Mouse (Mus musculus) limb, embryonic 14.5 days (tissue): Measurements from ENCODE around the gene Pdia3. TPM values are rescaled to one million over a fixed set of nuclear protein-coding genes. Genes with fewer than 3 reads are reported as not detected.
"Not testable (repeated sequence)": the region's sequence is repeated elsewhere in the genome, so short reads cannot be mapped to it uniquely, and the experiment has no call there.

Experiments
- ATAC-seq: fragments of 200-750 bp; cut with Nextera tagmentation; 2 replicates; pipeline ENCODE4 v1.8.0; 2017; ENCODE audit warnings: low read depth, moderate number of reproducible peaks, moderate TSS enrichment; ENCODE audit not compliant: low FRiP score
- DNase-seq: peaks from one replicate; pipeline ENCODE4 v3.0.0-alpha.2; 2015; ENCODE audit warnings: low spot score
- H3K27ac ChIP-seq: fragments of 300-500 bp; sonication (generic); replicated peaks from 2 replicates; pipeline ENCODE4 v1.5.1; 2014; ENCODE audit warnings: low read depth, mild to moderate bottlenecking, low read length, moderate library complexity, mixed read lengths
- H3K27me3 ChIP-seq: fragments of 300-500 bp; sonication (generic); 2 replicates; pipeline ENCODE4 v1.6.1; 2014; ENCODE audit warnings: low read length, mixed read lengths; ENCODE audit not compliant: control insufficient read depth, insufficient read depth
- H3K36me3 ChIP-seq: fragments of 300-500 bp; sonication (generic); 2 replicates; pipeline ENCODE4 v1.6.1; 2014; ENCODE audit warnings: mild to moderate bottlenecking, low read length, moderate library complexity, mixed read lengths; ENCODE audit not compliant: control insufficient read depth, insufficient read depth
- H3K4me1 ChIP-seq: fragments of 300-500 bp; sonication (generic); 2 replicates; pipeline ENCODE4 v1.6.1; 2014; ENCODE audit warnings: antibody characterized with exemption, low read length, mixed read lengths; ENCODE audit not compliant: control insufficient read depth, insufficient read depth
- H3K4me2 ChIP-seq: fragments of 300-500 bp; sonication (generic); replicated peaks from 2 replicates; pipeline ENCODE4 v1.6.1; 2014; ENCODE audit warnings: low read depth, mild to moderate bottlenecking, low read length, moderate library complexity; ENCODE audit not compliant: severe bottlenecking
- H3K4me3 ChIP-seq: fragments of 300-500 bp; sonication (generic); replicated peaks from 2 replicates; pipeline ENCODE4 v1.5.1; 2014; ENCODE audit warnings: low read length
- H3K9ac ChIP-seq: fragments of 300-500 bp; sonication (generic); 2 replicates; pipeline ENCODE4 v1.6.1; 2014; ENCODE audit warnings: mild to moderate bottlenecking, low read depth, low read length, moderate library complexity; ENCODE audit not compliant: severe bottlenecking
- H3K9me3 ChIP-seq: fragments of 300-500 bp; sonication (generic); 2 replicates; pipeline ENCODE4 v1.6.1; 2016; ENCODE audit warnings: low read length; ENCODE audit not compliant: control insufficient read depth
- POLR2A ChIP-seq: fragments of 200-500 bp; IDR thresholded peaks from 2 replicates; pipeline ENCODE4 v1.8.0; 2012; ENCODE audit warnings: inconsistent platforms, mild to moderate bottlenecking, moderate library complexity, borderline replicate concordance; ENCODE audit not compliant: insufficient read depth, insufficient read length; ENCODE audit errors: extremely low read depth
- WGBS: fragments of 180-500 bp; shearing (Covaris S2); extraction: QIAGEN DNeasy Blood & Tissue Kit; methylation state at CpG from one replicate; pipeline ENCODE4 v1.1.7; 2014; 5-methylcytosine and 5-hydroxymethylcytosine counted together
- microRNA-seq: library from miRNA; unstranded; fragments of <30 nt; microRNA quantifications from one replicate; pipeline ENCODE4, GENCODE M21; 2016
- polyA plus RNA-seq, 2 experiments: library from polyadenylated mRNA; depleted of rRNA in 1 of 2; stranded (reverse) in 1 of 2; unstranded in 1 of 2; fragments of >200 nt; fragmentation: Nextera tagmentation in 1 of 2; extraction: Ambion mirVana in 1 of 2; gene quantifications; 2 replicates each; pipeline versions ENCODE4 v1.2.1 to v1.2.3; 2012 to 2014

The Pdia3 gene
- polyA plus RNA-seq, 2 experiments, result 416 to 523 TPM

DNA sequence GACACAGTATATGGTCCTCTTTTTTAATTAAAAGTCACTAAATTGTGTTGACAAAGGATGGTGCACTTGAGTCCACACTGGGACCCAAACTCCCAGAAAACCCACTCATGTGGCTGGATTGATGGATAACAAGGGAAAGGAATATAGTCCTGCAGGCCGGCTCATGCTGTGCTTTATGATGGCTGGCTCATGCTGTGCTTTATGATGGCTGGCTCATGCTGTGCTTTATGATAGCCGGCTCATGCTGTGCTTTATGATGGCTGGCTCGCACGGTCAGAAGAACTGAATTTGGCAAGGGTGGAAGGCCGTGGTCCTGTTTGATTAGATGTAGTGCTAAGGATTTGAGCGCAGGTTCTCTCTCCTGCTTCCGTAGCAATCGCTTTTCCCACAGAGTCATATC lies 70.0 kb downstream of the Pdia3 start:
- ATAC-seq (no peak), DNase-seq (no peak)
- no peaks in the 10 kb centered on the region for H3K9me3 ChIP-seq
- WGBS, result 37% methylated on average over 8 of the region's 8 CpGs
- H3K27me3 ChIP-seq, result no peaks in the 10 kb centered on the region
- H3K27ac ChIP-seq, result no peak overlapping the region
- H3K9ac ChIP-seq, result no peak overlapping the region
- 0 out of 2 replicates have a peak, but pooled peaks cover 4% of the 10 kb centered on the region for H3K4me1 ChIP-seq
- no peak overlapping the region for H3K4me3 ChIP-seq
- no peak for TF ChIP-seq POLR2A
- no peak overlapping the region for H3K4me2 ChIP-seq
- H3K36me3 ChIP-seq, result no peaks in the 10 kb centered on the region

DNA sequence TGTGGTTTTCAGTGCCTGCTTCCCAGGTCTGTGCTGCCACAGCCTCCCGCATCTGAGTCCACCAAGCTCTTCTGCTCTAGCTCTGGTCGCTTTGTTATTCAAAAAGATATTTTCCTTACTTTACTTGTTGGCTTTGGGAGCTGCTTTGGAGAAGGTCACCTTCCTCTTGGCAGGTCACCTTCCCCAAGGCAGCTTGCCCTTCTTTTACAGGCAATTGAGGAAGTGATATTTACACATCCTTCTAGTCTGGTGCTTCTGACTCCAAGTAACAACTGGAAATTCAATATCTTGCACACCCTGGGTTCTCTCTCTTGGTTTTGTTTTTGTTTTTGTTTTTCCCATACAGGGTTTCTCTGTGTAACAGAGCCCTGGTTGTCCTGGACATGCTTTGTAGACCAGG lies 70.8 kb downstream of the Pdia3 start:
- not testable (repeated sequence) for H3K4me1 ChIP-seq, H3K27me3 ChIP-seq, H3K9me3 ChIP-seq, H3K4me3 ChIP-seq, DNase-seq, H3K4me2 ChIP-seq, H3K27ac ChIP-seq, ATAC-seq, H3K9ac ChIP-seq, H3K36me3 ChIP-seq
- WGBS, result 80% methylated on average over 1 of the region's 2 CpGs

Small RNA genes lying within 50 kb of the gene (microRNA-seq; reads per million reads assigned to microRNA genes)
- gene Gm22953, result not detected

Other genes starting within 250 kb of the Pdia3 start
- 53.6 and 66.3 TPM in 2 replicates for gene Tubgcp4, start 243.1 kb upstream of the Pdia3 start, polyA plus RNA-seq (2012; rRNA removed)
- 47.9 and 49.4 TPM in 2 replicates for gene Tubgcp4, start 243.1 kb upstream of the Pdia3 start, polyA plus RNA-seq (2014; fragmentation: Nextera tagmentation; extraction: Ambion mirVana)
- 6.8 and 7.2 TPM in 2 replicates for gene Zscan29, start 242.7 kb upstream of the Pdia3 start, polyA plus RNA-seq (2012; rRNA removed)
- gene Zscan29, start 242.7 kb upstream of the Pdia3 start, polyA plus RNA-seq (2014; fragmentation: Nextera tagmentation; extraction: Ambion mirVana), result 9.2 and 10.2 TPM in 2 replicates
- 67.7 and 75.6 TPM in 2 replicates for gene Trp53bp1, start 142.4 kb upstream of the Pdia3 start, polyA plus RNA-seq (2012; rRNA removed)
- gene Trp53bp1, start 142.4 kb upstream of the Pdia3 start, polyA plus RNA-seq (2014; fragmentation: Nextera tagmentation; extraction: Ambion mirVana), result 51.2 and 67.2 TPM in 2 replicates
- gene Map1a, start 124.2 kb upstream of the Pdia3 start, polyA plus RNA-seq (2012; rRNA removed), result 7.1 and 7.6 TPM in 2 replicates
- 7.8 and 9.3 TPM in 2 replicates for gene Map1a, start 124.2 kb upstream of the Pdia3 start, polyA plus RNA-seq (2014; fragmentation: Nextera tagmentation; extraction: Ambion mirVana)
- 12.4 and 13.0 TPM in 2 replicates for gene Ppip5k1, start 58.4 kb upstream of the Pdia3 start, polyA plus RNA-seq (2012; rRNA removed)
- gene Ppip5k1, start 58.4 kb upstream of the Pdia3 start, polyA plus RNA-seq (2014; fragmentation: Nextera tagmentation; extraction: Ambion mirVana), result 7.6 and 10.3 TPM in 2 replicates
- gene Ckmt1, start 56.1 kb upstream of the Pdia3 start, polyA plus RNA-seq (2012; rRNA removed), result 5.4 and 7.1 TPM in 2 replicates
- 12.0 and 20.1 TPM in 2 replicates for gene Ckmt1, start 56.1 kb upstream of the Pdia3 start, polyA plus RNA-seq (2014; fragmentation: Nextera tagmentation; extraction: Ambion mirVana)
- gene Strc, start 26.6 kb upstream of the Pdia3 start, polyA plus RNA-seq (2012; rRNA removed), result 0.01 TPM in 2 replicates
- not detected in 2 replicates for gene Strc, start 26.6 kb upstream of the Pdia3 start, polyA plus RNA-seq (2014; fragmentation: Nextera tagmentation; extraction: Ambion mirVana)
- 4.1 and 4.8 TPM in 2 replicates for gene Catsper2, start within 50 bp of the Pdia3 start, polyA plus RNA-seq (2012; rRNA removed)
- gene Catsper2, start within 50 bp of the Pdia3 start, polyA plus RNA-seq (2014; fragmentation: Nextera tagmentation; extraction: Ambion mirVana), result 1.7 and 2.9 TPM in 2 replicates
- 3.0 and 4.8 TPM in 2 replicates for gene Ell3, start 30.5 kb downstream of the Pdia3 start, polyA plus RNA-seq (2012; rRNA removed)
- 6.3 and 8.2 TPM in 2 replicates for gene Ell3, start 30.5 kb downstream of the Pdia3 start, polyA plus RNA-seq (2014; fragmentation: Nextera tagmentation; extraction: Ambion mirVana)
- gene Serf2, start 35.4 kb downstream of the Pdia3 start, polyA plus RNA-seq (2012; rRNA removed), result 459 and 792 TPM in 2 replicates
- 635 and 646 TPM in 2 replicates for gene Serf2, start 35.4 kb downstream of the Pdia3 start, polyA plus RNA-seq (2014; fragmentation: Nextera tagmentation; extraction: Ambion mirVana)
- 35.9 and 45.0 TPM in 2 replicates for gene Hypk, start 39.5 kb downstream of the Pdia3 start, polyA plus RNA-seq (2012; rRNA removed)
- gene Hypk, start 39.5 kb downstream of the Pdia3 start, polyA plus RNA-seq (2014; fragmentation: Nextera tagmentation; extraction: Ambion mirVana), result 94.1 and 110 TPM in 2 replicates
- 1.1 and 1.4 TPM in 2 replicates for gene Serinc4, start 43.0 kb downstream of the Pdia3 start, polyA plus RNA-seq (2012; rRNA removed)
- gene Serinc4, start 43.0 kb downstream of the Pdia3 start, polyA plus RNA-seq (2014; fragmentation: Nextera tagmentation; extraction: Ambion mirVana), result 0.18 and 0.70 TPM in 2 replicates
- 11.6 and 16.8 TPM in 2 replicates for gene Mfap1b, start 60.3 kb downstream of the Pdia3 start, polyA plus RNA-seq (2012; rRNA removed)
- gene Mfap1b, start 60.3 kb downstream of the Pdia3 start, polyA plus RNA-seq (2014; fragmentation: Nextera tagmentation; extraction: Ambion mirVana), result 54.1 and 60.2 TPM in 2 replicates
- 9.3 and 14.6 TPM in 2 replicates for gene Mfap1a, start 92.9 kb downstream of the Pdia3 start, polyA plus RNA-seq (2012; rRNA removed)
- 23.8 and 23.9 TPM in 2 replicates for gene Mfap1a, start 92.9 kb downstream of the Pdia3 start, polyA plus RNA-seq (2014; fragmentation: Nextera tagmentation; extraction: Ambion mirVana)
- 12.3 and 12.7 TPM in 2 replicates for gene Wdr76, start 92.9 kb downstream of the Pdia3 start, polyA plus RNA-seq (2012; rRNA removed)
- 6.1 and 6.7 TPM in 2 replicates for gene Wdr76, start 92.9 kb downstream of the Pdia3 start, polyA plus RNA-seq (2014; fragmentation: Nextera tagmentation; extraction: Ambion mirVana)